Mouse (Mus musculus) ovary, postnatal 10 days (tissue): ENCODE data around the gene Ccdc122.

ENCODE experiments used
- DNase-seq: peaks from one replicate; pipeline ENCODE4 v3.0.0; 2022; ENCODE audit warnings: low spot score

Ccdc122 gene

GRCm38 (mm10) chr14:77130612-77131011 is 94.0 kb downstream of the Ccdc122 start:
- DNase-seq: no peak

GRCm38 (mm10) chr14:77136936-77137335 is 100.4 kb downstream of the Ccdc122 start:
- no peak for DNase-seq

GRCm38 (mm10) chr14:77141324-77142282 is 105.0 kb downstream of the Ccdc122 start:
- DNase-seq: peak; percentile 53

GRCm38 (mm10) chr14:77145103-77145502 is 108.5 kb downstream of the Ccdc122 start:
- no peak for DNase-seq

GRCm38 (mm10) chr14:77147635-77148034 is 111.1 kb downstream of the Ccdc122 start:
- no peak for DNase-seq

GRCm38 (mm10) chr14:77150556-77150955 is 114.0 kb downstream of the Ccdc122 start:
- no peak for DNase-seq

GRCm38 (mm10) chr14:77151431-77151830 is 114.9 kb downstream of the Ccdc122 start:
- no peak for DNase-seq

GRCm38 (mm10) chr14:77156222-77156910 is 119.8 kb downstream of the Ccdc122 start, which contains the start of gene Enox1:
TSS of gene Enox1 (plus strand) at chr14:77156763.
- DNase-seq: peak; percentile 32

GRCm38 (mm10) chr14:77156911-77157504 is 120.4 kb downstream of the Ccdc122 start:
- peak; percentile 5 for DNase-seq

- DNase-seq: peak; percentile 45
These were observed 120.9 kb downstream of the Ccdc122 start for GRCm38 (mm10) chr14:77157505-77157911.

- DNase-seq: no peak
These were observed 122.8 kb downstream of the Ccdc122 start for GRCm38 (mm10) chr14:77159397-77159796.
